ENCODE assay signal across 10 mouse cellular contexts in genomic region chr13:78207796-78208645, GRCm38 (mm10). TPM values are rescaled to one million over a fixed set of nuclear protein-coding genes. Genes with fewer than 3 reads are reported as not detected.
DNase-seq lines count a peak whose midpoint lies in the region; ATAC-seq lines count a peak whose summit lies in the region.
"Had no signal": no experiment of that assay in that cellular context is flagged by ENCODE, and none has a peak within 500 bp of the region (broad histone marks: within the 10 kb centered on the region; RNA-seq: fewer than 3 reads in every experiment).

No protein-coding gene starts in this region.

- H3K4me3 ChIP-seq in midbrain, embryonic 13.5 days (replicated peaks): peak overlapping the region; percentile 8; the same call in 1 of the 2 replicates
- H3K4me3 ChIP-seq: heart, embryonic 15.5 days had no signal

- no peaks in the 10 kb centered on the region for H3K36me3 ChIP-seq in midbrain, embryonic 13.5 days
- H3K36me3 ChIP-seq: heart, embryonic 15.5 days had no signal

- no peaks in the 10 kb centered on the region for H3K9me3 ChIP-seq in midbrain, embryonic 13.5 days
- H3K9me3 ChIP-seq: heart, embryonic 15.5 days had no signal

- peak overlapping the region; percentile 42 for H3K9ac ChIP-seq in midbrain, embryonic 13.5 days (replicated peaks)
- H3K9ac ChIP-seq: heart, embryonic 15.5 days had no signal

- peak overlapping the region; percentile 81 for H3K4me2 ChIP-seq in midbrain, embryonic 13.5 days (replicated peaks)

- no peak for ATAC-seq in midbrain, embryonic 13.5 days

- WGBS in midbrain, embryonic 13.5 days: 5% methylated on average over 12 of the region's 12 CpGs

- peaks cover 72% of the 10 kb centered on the region for H3K4me1 ChIP-seq in midbrain, embryonic 13.5 days (replicated peaks)

- H3K27ac ChIP-seq in midbrain, embryonic 13.5 days: peak overlapping the region; percentile 64
- H3K27ac ChIP-seq: heart, embryonic 15.5 days; macrophage had no signal

- peak; percentile 48 for DNase-seq in cerebellum, adult 9-10 months
- no peak for DNase-seq in cerebellum, adult 11-12 months
- DNase-seq in right cerebral cortex, postnatal 10 days (ENCODE audit: low spot score in 2 of 2): peak; percentile 55 to 72
- DNase-seq in right cerebral cortex, postnatal 4 days: no peak
- DNase-seq in ovary, postnatal 14 days (ENCODE audit: low spot score): no peak
- DNase-seq in cerebellum, postnatal 4 days (ENCODE audit: low spot score in 2 of 2): no peak
- DNase-seq in natural killer cell, adult 2 months (ENCODE audit: low spot score in 2 of 2): no peak

- H3K27me3 ChIP-seq in midbrain, embryonic 13.5 days: peaks cover 11% of the 10 kb centered on the region

RNA-seq across cellular contexts. Expression of gene Nr2f1, which starts 8.5 kb away (rescaled TPM):
- 76.9 and 83.2 TPM in 2 replicates for polyA plus RNA-seq in midbrain, embryonic 13.5 days (2015; fragmentation: Nextera tagmentation; extraction: Ambion mirVana)
- polyA plus RNA-seq: macrophage had no signal

Comparison
In these comparisons a context has a peak if more than half of its experiments do, and no peak if none do; other contexts are left out.
1. DNase-seq: peak in cerebellum, adult 9-10 months (single experiment) and right cerebral cortex, postnatal 10 days (2 of 2); none in cerebellum, adult 11-12 months (single experiment), right cerebral cortex, postnatal 4 days (single experiment), ovary, postnatal 14 days (single experiment), cerebellum, postnatal 4 days (0 of 2) and natural killer cell, adult 2 months (0 of 2).